Mouse (Mus musculus): ENCODE measurements around the gene Pold1. TPM values are rescaled to one million over a fixed set of nuclear protein-coding genes. Genes with fewer than 3 reads are reported as not detected.

Gene Pold1
- polyA plus RNA-seq, 1 experiment from 2014 or later, result 69.5 TPM

DNA sequence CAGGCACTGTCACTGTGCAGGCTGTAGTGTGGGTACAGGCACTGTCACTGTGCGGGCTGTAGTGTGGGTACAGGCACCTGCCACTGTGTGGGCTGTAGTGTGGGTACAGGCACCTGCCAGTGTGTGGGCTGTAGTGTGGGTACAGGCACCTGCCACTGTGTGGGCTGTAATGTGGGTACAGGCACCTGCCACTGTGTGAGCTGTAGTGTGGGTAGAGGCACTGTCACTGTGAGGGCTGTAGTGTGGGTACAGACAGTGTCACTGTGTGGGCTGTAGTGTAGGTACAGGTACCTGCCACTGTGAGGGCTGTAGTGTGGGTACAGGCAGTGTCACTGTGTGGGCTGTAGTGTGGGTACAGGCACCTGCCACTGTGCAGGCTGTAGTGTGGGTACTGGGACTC is 64.5 kb downstream of the Pold1 start:
- WGBS, result 93% methylated on average over 1 of the region's 1 CpGs
- H3K4me2 ChIP-seq (replicated peaks; ENCODE audit: low read depth, low read length), result no peak overlapping the region
- H3K9ac ChIP-seq (ENCODE audit: low read depth, low read length), result no peak overlapping the region

DNA sequence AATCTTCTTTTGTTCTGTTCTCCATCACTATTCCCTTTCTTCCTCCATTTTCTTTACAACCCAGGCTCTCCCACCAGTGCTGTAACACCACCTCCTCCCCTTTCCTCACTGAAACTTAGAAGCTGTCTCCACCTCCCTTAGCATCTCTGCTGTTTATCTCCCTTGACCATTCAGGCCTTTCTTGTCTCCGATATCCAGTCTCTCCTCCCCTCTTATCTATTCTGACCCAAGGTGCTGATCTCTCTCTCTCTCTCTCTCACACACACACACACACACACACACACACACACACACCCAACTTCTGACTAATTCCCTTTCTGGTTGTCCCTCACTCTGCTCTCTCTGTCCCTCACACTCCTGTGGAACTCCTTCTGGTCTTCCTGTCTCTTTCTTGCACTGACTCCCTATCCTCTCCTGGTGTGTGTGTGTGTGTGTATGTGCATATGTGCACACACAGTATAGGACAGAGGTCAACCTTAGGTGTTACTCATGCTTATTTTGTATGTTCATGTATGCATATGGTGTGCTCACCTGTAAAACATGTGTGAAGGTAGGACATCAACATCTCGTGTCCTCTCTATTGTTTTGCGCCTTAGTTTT is 65.7 kb downstream of the Pold1 start:
- Histone ChIP-seq H3K9ac (ENCODE audit: low read depth, low read length) (no peak overlapping the region), H3K27ac (ENCODE audit: low read depth, low read length) (no peak overlapping the region), H3K4me2 (replicated peaks; ENCODE audit: low read depth, low read length) (no peak overlapping the region), H3K36me3 (ENCODE audit: control insufficient read depth, insufficient read depth, low read length) (no peaks in the 10 kb centered on the region), H3K27me3 (ENCODE audit: control insufficient read depth, insufficient read depth, low read length) (peaks cover 10% of the 10 kb centered on the region; the same call in 1 of the 2 replicates), H3K4me1 (ENCODE audit: control insufficient read depth, insufficient read depth, low read length) (no peaks in the 10 kb centered on the region), H3K4me3 (ENCODE audit: low read length) (no peak overlapping the region), H3K9me3 (ENCODE audit: control insufficient read depth, low read length) (no peaks in the 10 kb centered on the region)
- ATAC-seq (ENCODE audit: low FRiP score, low TSS enrichment), result no peak
- WGBS, result 68% methylated on average over 3 of the region's 3 CpGs

More for the DNA sequence above, 64.5 kb downstream of the Pold1 start:
- ATAC-seq (ENCODE audit: low FRiP score, low TSS enrichment), result no peak
- Histone ChIP-seq H3K4me3 (ENCODE audit: low read length) (no peak overlapping the region), H3K36me3 (ENCODE audit: control insufficient read depth, insufficient read depth, low read length) (peaks cover 2% of the 10 kb centered on the region; the same call in 1 of the 2 replicates), H3K4me1 (ENCODE audit: control insufficient read depth, insufficient read depth, low read length) (no peaks in the 10 kb centered on the region), H3K27ac (ENCODE audit: low read depth, low read length) (no peak overlapping the region), H3K9me3 (ENCODE audit: control insufficient read depth, low read length) (no peaks in the 10 kb centered on the region), H3K27me3 (ENCODE audit: control insufficient read depth, insufficient read depth, low read length) (peaks cover 10% of the 10 kb centered on the region; the same call in 1 of the 2 replicates)

Small RNA genes lying within 50 kb of the gene (microRNA-seq; reads per million reads assigned to microRNA genes)
- gene Mir7053, result not detected

Other genes with a start within 250 kb of the Pold1 start
- 3.4 TPM in 2 replicates for gene Clec11a, start 241.9 kb downstream of the Pold1 start, polyA plus RNA-seq (2014; fragmentation: Nextera tagmentation; extraction: Ambion mirVana)
- 1.3 and 1.9 TPM in 2 replicates for gene Shank1, start 238.6 kb downstream of the Pold1 start, polyA plus RNA-seq (2014; fragmentation: Nextera tagmentation; extraction: Ambion mirVana)
- 1.4 and 2.3 TPM in 2 replicates for gene Syt3, start 164.7 kb downstream of the Pold1 start, polyA plus RNA-seq (2014; fragmentation: Nextera tagmentation; extraction: Ambion mirVana)
- 1.0 and 1.5 TPM in 2 replicates for gene 1700008O03Rik, start 163.0 kb downstream of the Pold1 start, polyA plus RNA-seq (2014; fragmentation: Nextera tagmentation; extraction: Ambion mirVana)
- gene Lrrc4b, start 119.8 kb downstream of the Pold1 start, polyA plus RNA-seq (2014; fragmentation: Nextera tagmentation; extraction: Ambion mirVana), result 0.50 and 0.70 TPM in 2 replicates
- 0.88 and 1.6 TPM in 2 replicates for gene Aspdh, start 83.5 kb downstream of the Pold1 start, polyA plus RNA-seq (2014; fragmentation: Nextera tagmentation; extraction: Ambion mirVana)
- gene Josd2, start 80.9 kb downstream of the Pold1 start, polyA plus RNA-seq (2014; fragmentation: Nextera tagmentation; extraction: Ambion mirVana), result 64.9 and 78.9 TPM in 2 replicates
- 122 and 138 TPM in 2 replicates for gene Emc10, start 52.3 kb downstream of the Pold1 start, polyA plus RNA-seq (2014; fragmentation: Nextera tagmentation; extraction: Ambion mirVana)
- 13.2 and 16.6 TPM in 2 replicates for gene Fam71e1, start 52.3 kb downstream of the Pold1 start, polyA plus RNA-seq (2014; fragmentation: Nextera tagmentation; extraction: Ambion mirVana)
- gene Mybpc2, start 24.2 kb downstream of the Pold1 start, polyA plus RNA-seq (2014; fragmentation: Nextera tagmentation; extraction: Ambion mirVana), result 0.06 and 0.18 TPM in 2 replicates
- not detected in 2 replicates for gene Spib, start 16.8 kb downstream of the Pold1 start, polyA plus RNA-seq (2014; fragmentation: Nextera tagmentation; extraction: Ambion mirVana)
- gene Nr1h2, start 5.1 kb upstream of the Pold1 start, polyA plus RNA-seq (2014; fragmentation: Nextera tagmentation; extraction: Ambion mirVana), result 69.1 and 69.8 TPM in 2 replicates
- 5.0 and 7.0 TPM in 2 replicates for gene Napsa, start 23.5 kb upstream of the Pold1 start, polyA plus RNA-seq (2014; fragmentation: Nextera tagmentation; extraction: Ambion mirVana)
- gene Kcnc3, start 41.8 kb upstream of the Pold1 start, polyA plus RNA-seq (2014; fragmentation: Nextera tagmentation; extraction: Ambion mirVana), result 0.18 and 0.26 TPM in 2 replicates
- 1.3 and 1.8 TPM in 2 replicates for gene Myh14, start 122.0 kb upstream of the Pold1 start, polyA plus RNA-seq (2014; fragmentation: Nextera tagmentation; extraction: Ambion mirVana)
- gene Izumo2, start 159.9 kb upstream of the Pold1 start, polyA plus RNA-seq (2014; fragmentation: Nextera tagmentation; extraction: Ambion mirVana), result not detected in 2 replicates
- gene Vrk3, start 199.6 kb upstream of the Pold1 start, polyA plus RNA-seq (2014; fragmentation: Nextera tagmentation; extraction: Ambion mirVana), result 35.2 and 43.4 TPM in 2 replicates
- 2.5 and 3.1 TPM in 2 replicates for gene Zfp473, start 202.2 kb upstream of the Pold1 start, polyA plus RNA-seq (2014; fragmentation: Nextera tagmentation; extraction: Ambion mirVana)

All from kidney, embryonic 14.5 days (tissue).